ENCODE assay signal across 11 mouse cellular contexts in genomic region chr1:152573470-152574059, GRCm38 (mm10).
DNase-seq lines count a peak whose midpoint lies in the region; ATAC-seq and TF ChIP-seq lines count a peak whose summit lies in the region.
"Had no signal": no experiment of that assay in that cellular context is flagged by ENCODE, and none has a peak within 500 bp of the region (broad histone marks: within the 10 kb centered on the region; RNA-seq: fewer than 3 reads in every experiment).

No protein-coding gene starts in this region.

- H3K27me3 ChIP-seq in hindbrain, embryonic 10.5 days (ENCODE audit: insufficient read depth, poor library complexity, severe bottlenecking): peaks cover 49% of the 10 kb centered on the region
- H3K27me3 ChIP-seq in hindbrain, postnatal 0 days (ENCODE audit: insufficient read depth, low read length): no peaks in the 10 kb centered on the region

- DNase-seq in hindbrain, embryonic 10.5 days (ENCODE audit: low spot score): no peak
- DNase-seq in hindbrain, postnatal 0 days (ENCODE audit: low spot score): no peak
- DNase-seq in ZHBTc4 (ENCODE audit: low read depth, low spot score): peak; percentile 83
- peak; percentile 32 for DNase-seq in lung, postnatal 10 days
- DNase-seq in urinary bladder, postnatal 36 days (ENCODE audit: low spot score in 2 of 2): no peak
- no peak for DNase-seq in layer of hippocampus, postnatal 25 days (ENCODE audit: extremely low spot score in 1 of 2, low spot score in 1 of 2)
- DNase-seq: cerebellum, adult 11-12 months; thymus, postnatal 14 days had no signal

- H3K36me3 ChIP-seq in hindbrain, embryonic 10.5 days: peaks cover 19% of the 10 kb centered on the region
- H3K36me3 ChIP-seq in hindbrain, postnatal 0 days (ENCODE audit: insufficient read depth, low read length): no peaks in the 10 kb centered on the region

- H3K4me2 ChIP-seq in hindbrain, postnatal 0 days (ENCODE audit: low read depth, low read length): no peak overlapping the region

- WGBS in hindbrain, embryonic 10.5 days: 44% methylated on average over 8 of the region's 8 CpGs
- 50% methylated on average over 8 of the region's 8 CpGs for WGBS in hindbrain, postnatal 0 days

- H3K9ac ChIP-seq in hindbrain, postnatal 0 days (replicated peaks; ENCODE audit: low read length): no peak overlapping the region

- ATAC-seq in hindbrain, postnatal 0 days: no peak
- peak; percentile 33; the same call in 1 of the 2 replicates for ATAC-seq in granulocyte monocyte progenitor cell, adult 5-6 weeks (replicated peaks; ENCODE audit: poor library complexity, severe bottlenecking)
- ATAC-seq: hindbrain, embryonic 16.5 days had no signal

- no peak overlapping the region for H3K4me3 ChIP-seq in hindbrain, embryonic 10.5 days
- H3K4me3 ChIP-seq in hindbrain, postnatal 0 days (ENCODE audit: low read length): no peak overlapping the region
- H3K4me3 ChIP-seq: erythroblast, embryonic 14.5 days had no signal

- peak overlapping the region; percentile 62 for H3K27ac ChIP-seq in hindbrain, embryonic 10.5 days
- H3K27ac ChIP-seq in hindbrain, postnatal 0 days: no peak overlapping the region

- no peak for TF ChIP-seq CTCF in hindbrain, postnatal 0 days (IDR thresholded peaks at IDR 0.05; ENCODE audit: low read depth)

- H3K4me1 ChIP-seq in hindbrain, embryonic 10.5 days (replicated peaks): peaks cover 70% of the 10 kb centered on the region
- H3K4me1 ChIP-seq in hindbrain, postnatal 0 days (ENCODE audit: insufficient read depth, low read length): peaks cover 18% of the 10 kb centered on the region

- H3K9me3 ChIP-seq in hindbrain, embryonic 10.5 days: no peaks in the 10 kb centered on the region
- no peaks in the 10 kb centered on the region for H3K9me3 ChIP-seq in hindbrain, postnatal 0 days (ENCODE audit: low read length)

Comparison
In these comparisons a context has a peak if more than half of its experiments do, and no peak if none do; other contexts are left out.
1. DNase-seq: peak in ZHBTc4 (single experiment) and lung, postnatal 10 days (single experiment); none in hindbrain, embryonic 10.5 days (single experiment), hindbrain, postnatal 0 days (single experiment), urinary bladder, postnatal 36 days (0 of 2) and layer of hippocampus, postnatal 25 days (0 of 2).